Mouse (Mus musculus) olfactory bulb, adult 2 months (tissue): Measurements from ENCODE around the gene Asic2.

ENCODE experiments used
- CTCF ChIP-seq: fragments of 200-500 bp; IDR thresholded peaks from 2 replicates; pipeline ENCODE4 v1.5.1; 2012; ENCODE audit warnings: low read depth, mild to moderate bottlenecking, low read length, moderate library complexity; ENCODE audit not compliant: insufficient read depth
- POLR2A ChIP-seq: fragments of 200-500 bp; IDR thresholded peaks from 2 replicates; pipeline ENCODE4 v1.6.1; 2012; ENCODE audit warnings: mild to moderate bottlenecking, low read depth, low read length, moderate library complexity; ENCODE audit not compliant: insufficient read depth

GRCm38 (mm10) chr11:81560374-81560773 is 407.9 kb downstream of the Asic2 start:
- TF ChIP-seq POLR2A (no peak), CTCF (no peak)
